19 mouse cellular contexts compared by ENCODE assay signal in genomic region chr5:118377402-118377848, GRCm38 (mm10).
DNase-seq lines count a peak whose midpoint lies in the region; ATAC-seq and TF ChIP-seq lines count a peak whose summit lies in the region.
"Had no signal": no experiment of that assay in that cellular context is flagged by ENCODE, and none has a peak within 500 bp of the region (broad histone marks: within the 10 kb centered on the region; RNA-seq: fewer than 3 reads in every experiment).

No protein-coding gene starts in this region.

- no peaks in the 10 kb centered on the region for H3K36me3 ChIP-seq in lung, embryonic 14.5 days (ENCODE audit: insufficient read depth)
- no peaks in the 10 kb centered on the region for H3K36me3 ChIP-seq in splenic B cell, adult 2 months (ENCODE audit: control insufficient read depth, insufficient read depth, low read length, poor library complexity, severe bottlenecking)
- H3K36me3 ChIP-seq: heart, embryonic 12.5 days; midbrain, embryonic 15.5 days; neural tube, embryonic 12.5 days had no signal

- H3K4me1 ChIP-seq in lung, embryonic 14.5 days (ENCODE audit: insufficient read depth) = peaks cover 32% of the 10 kb centered on the region

- H3K4me3 ChIP-seq in lung, embryonic 14.5 days (ENCODE audit: low read depth, low read length) = no peak overlapping the region
- H3K4me3 ChIP-seq: heart, embryonic 12.5 days; midbrain, embryonic 15.5 days; neural tube, embryonic 12.5 days had no signal

- ATAC-seq in lung, embryonic 14.5 days (ENCODE audit: insufficient read depth) = no peak
- ATAC-seq: intestine, postnatal 0 days; midbrain, embryonic 15.5 days had no signal

- 38% methylated on average over 8 of the region's 8 CpGs for WGBS in lung, embryonic 14.5 days

- TF ChIP-seq CTCF in lung, embryonic 14.5 days (IDR thresholded peaks at IDR 0.05; ENCODE audit: low read depth) = no peak

- no peaks in the 10 kb centered on the region for H3K9me3 ChIP-seq in lung, embryonic 14.5 days (ENCODE audit: low read depth, low read length)
- H3K9me3 ChIP-seq: heart, embryonic 12.5 days; midbrain, embryonic 15.5 days; neural tube, embryonic 12.5 days had no signal

- H3K27me3 ChIP-seq in lung, embryonic 14.5 days (ENCODE audit: insufficient read depth, low read length) = 0 out of 2 replicates have a peak, but pooled peaks cover 2% of the 10 kb centered on the region
- H3K27me3 ChIP-seq in splenic B cell, adult 2 months (ENCODE audit: control insufficient read depth, insufficient read depth, low read length, poor library complexity, severe bottlenecking) = no peaks in the 10 kb centered on the region

- no peak overlapping the region for H3K27ac ChIP-seq in lung, embryonic 14.5 days (ENCODE audit: low read depth)
- H3K27ac ChIP-seq: midbrain, embryonic 15.5 days; neural tube, embryonic 12.5 days had no signal

- H3K4me2 ChIP-seq in lung, embryonic 14.5 days = no peak overlapping the region
- H3K4me2 ChIP-seq: heart, embryonic 12.5 days; midbrain, embryonic 15.5 days; neural tube, embryonic 12.5 days had no signal

- intact Hi-C loops in left cerebral cortex, postnatal 14 days (cut with DNase I) = no loop called here

- peak; percentile 90 for DNase-seq in heart, adult 11 months
- no peak for DNase-seq in heart, postnatal 4 days
- peak; percentile 31 for DNase-seq in lung, embryonic 14.5 days
- DNase-seq in lung, postnatal 10 days = no peak
- DNase-seq in thymus, postnatal 0 days (ENCODE audit: low spot score) = peak; percentile 15
- no peak for DNase-seq in thymus, postnatal 14 days
- DNase-seq in splenic B cell, adult 2 months (ENCODE audit: low read depth, low spot score) = peak; percentile 36
- DNase-seq in left cerebral cortex, postnatal 14 days (ENCODE audit: low spot score in 2 of 2) = no peak
- DNase-seq: adrenal gland, postnatal 10 days; cerebellum, adult 9-11 months; gastrocnemius, postnatal 36 days; heart, postnatal 36 days; kidney, postnatal 10 days; lung, adult 18-20 months; thymus, adult 18-20 months had no signal

- no peak overlapping the region for H3K9ac ChIP-seq in lung, embryonic 14.5 days
- H3K9ac ChIP-seq: heart, embryonic 12.5 days; midbrain, embryonic 15.5 days; neural tube, embryonic 12.5 days had no signal

Comparison
In these comparisons a context has a peak if more than half of its experiments do, and no peak if none do; other contexts are left out.
1. DNase-seq: peak in heart, adult 11 months (single experiment), lung, embryonic 14.5 days (single experiment), thymus, postnatal 0 days (single experiment) and splenic B cell, adult 2 months (single experiment); none in heart, postnatal 4 days (single experiment), lung, postnatal 10 days (single experiment), thymus, postnatal 14 days (single experiment) and left cerebral cortex, postnatal 14 days (0 of 2).